In the genomic region with DNA sequence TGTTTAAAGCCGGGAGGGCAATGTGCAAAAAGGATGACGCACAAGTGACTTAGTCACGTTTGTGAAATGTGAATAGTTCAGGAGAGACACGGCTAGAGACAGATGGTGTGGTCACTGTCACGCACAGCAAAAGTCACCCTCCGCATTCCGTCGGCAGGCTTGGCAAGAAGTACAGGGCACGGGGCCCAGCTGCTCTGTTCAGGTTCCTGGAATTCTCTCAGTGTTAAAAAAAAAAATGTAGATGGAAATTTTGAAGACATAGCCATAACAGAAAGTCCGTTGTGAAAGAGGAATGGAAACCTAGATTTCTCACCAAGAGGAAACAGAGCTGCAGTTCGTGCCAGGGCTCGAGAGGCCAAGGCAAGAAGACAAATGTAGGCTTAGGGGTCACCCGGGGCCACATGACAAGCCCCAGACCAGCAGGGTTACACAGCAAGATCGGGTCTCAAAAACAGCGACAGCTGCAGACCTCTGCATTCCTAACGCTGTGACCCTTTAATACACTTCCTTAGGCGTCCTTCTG, we compare ENCODE assay signal across 9 mouse cellular contexts. TPM values are rescaled to one million over a fixed set of nuclear protein-coding genes. Genes with fewer than 3 reads are reported as not detected.
DNase-seq lines count a peak whose midpoint lies in the region; ATAC-seq lines count a peak whose summit lies in the region.
"Had no signal": no experiment of that assay in that cellular context is flagged by ENCODE, and none has a peak within 500 bp of the region (broad histone marks: within the 10 kb centered on the region; RNA-seq: fewer than 3 reads in every experiment).

No protein-coding gene starts in this region.

- no peak overlapping the region for H3K9ac ChIP-seq in forebrain, embryonic 11.5 days (ENCODE audit: low read length)

- H3K4me2 ChIP-seq in forebrain, embryonic 11.5 days (ENCODE audit: low read depth, low read length, severe bottlenecking): no peak overlapping the region

- no peak overlapping the region for H3K4me3 ChIP-seq in forebrain, embryonic 10.5 days
- no peak overlapping the region for H3K4me3 ChIP-seq in forebrain, embryonic 11.5 days (ENCODE audit: low read depth, low read length)

- no peak overlapping the region for H3K27ac ChIP-seq in forebrain, embryonic 10.5 days
- H3K27ac ChIP-seq in forebrain, embryonic 11.5 days (ENCODE audit: low read depth, low read length): no peak overlapping the region

- no peaks in the 10 kb centered on the region for H3K27me3 ChIP-seq in forebrain, embryonic 10.5 days (ENCODE audit: poor library complexity, severe bottlenecking)
- no peaks in the 10 kb centered on the region for H3K27me3 ChIP-seq in forebrain, embryonic 11.5 days (ENCODE audit: control insufficient read depth, insufficient read depth, low read length)

- peaks cover 12% of the 10 kb centered on the region for H3K36me3 ChIP-seq in forebrain, embryonic 10.5 days (replicated peaks)
- H3K36me3 ChIP-seq in forebrain, embryonic 11.5 days (ENCODE audit: control insufficient read depth, insufficient read depth, low read length): no peaks in the 10 kb centered on the region

- no peaks in the 10 kb centered on the region for H3K9me3 ChIP-seq in forebrain, embryonic 10.5 days
- no peaks in the 10 kb centered on the region for H3K9me3 ChIP-seq in forebrain, embryonic 11.5 days (ENCODE audit: control insufficient read depth, low read length)

- peak; percentile 43 to 52 for DNase-seq in left cerebral cortex, adult 18-20 months (ENCODE audit: low spot score in 2 of 2)
- no peak for DNase-seq in left cerebral cortex, adult 8-10 months (ENCODE audit: low spot score in 2 of 2)
- peak; percentile 78 for DNase-seq in adrenal gland, postnatal 14 days
- peak; percentile 60 to 70 for DNase-seq in kidney, postnatal 4 days
- DNase-seq in right cerebral cortex, postnatal 10 days (ENCODE audit: low spot score in 2 of 2): peak; percentile 50 to 58
- no peak for DNase-seq in forebrain, embryonic 10.5 days (ENCODE audit: extremely low spot score, low spot score)
- no peak for DNase-seq in forebrain, embryonic 11.5 days (ENCODE audit: low spot score)

- H3K4me1 ChIP-seq in forebrain, embryonic 10.5 days: peaks cover 16% of the 10 kb centered on the region
- H3K4me1 ChIP-seq in forebrain, embryonic 11.5 days (replicated peaks; ENCODE audit: control insufficient read depth, insufficient read depth, low read length): no peaks in the 10 kb centered on the region; the same call in 1 of the 2 replicates

- ATAC-seq in granulocyte monocyte progenitor cell, adult 5-6 weeks (replicated peaks; ENCODE audit: poor library complexity, severe bottlenecking): peak; percentile 73
- no peak for ATAC-seq in forebrain, embryonic 11.5 days (replicated peaks; ENCODE audit: low FRiP score)

- 73% methylated on average over 17 of the region's 17 CpGs for WGBS in forebrain, embryonic 10.5 days
- WGBS in forebrain, embryonic 11.5 days: 69% methylated on average over 17 of the region's 17 CpGs

RNA-seq across cellular contexts. Expression of a gene that starts 20.7 kb away (rescaled TPM):
- total RNA-seq in left cerebral cortex, adult 18-20 months (2021): not detected
- not detected for total RNA-seq in left cerebral cortex, adult 8-10 months (2022)
- not detected in 2 replicates for total RNA-seq in adrenal gland, postnatal 14 days (2021)
- not detected in 2 replicates for total RNA-seq in granulocyte monocyte progenitor cell, adult 5-6 weeks (2014; fragmentation: Nextera tagmentation)
- total RNA-seq in granulocyte monocyte progenitor cell, adult 5-6 weeks (2017): not detected in 2 replicates
- not detected in 2 replicates for polyA plus RNA-seq in forebrain, embryonic 10.5 days (2016; fragmentation: Nextera tagmentation; extraction: Ambion mirVana)
- not detected in 2 replicates for polyA plus RNA-seq in forebrain, embryonic 11.5 days (2014; fragmentation: Nextera tagmentation; extraction: Ambion mirVana)
- polyA plus RNA-seq: large intestine, adult 2 months had no signal

RNA-seq across cellular contexts. Expression of a gene that starts 21.2 kb away (rescaled TPM):
- 10 to 100 TPM; 58.2 to 59.7 TPM for total RNA-seq in left cerebral cortex, adult 18-20 months (2021)
- 10 to 100 TPM; 54.0 to 61.0 (median 56.8) TPM for total RNA-seq in left cerebral cortex, adult 8-10 months (2022)
- total RNA-seq in adrenal gland, postnatal 14 days (2021): 72.5 and 85.8 TPM in 2 replicates
- total RNA-seq in granulocyte monocyte progenitor cell, adult 5-6 weeks (2014; fragmentation: Nextera tagmentation): 67.5 and 74.5 TPM in 2 replicates
- 58.9 and 61.0 TPM in 2 replicates for total RNA-seq in granulocyte monocyte progenitor cell, adult 5-6 weeks (2017)
- polyA plus RNA-seq in forebrain, embryonic 10.5 days (2016; fragmentation: Nextera tagmentation; extraction: Ambion mirVana): 144 and 145 TPM in 2 replicates
- polyA plus RNA-seq in forebrain, embryonic 11.5 days (2014; fragmentation: Nextera tagmentation; extraction: Ambion mirVana): 138 and 152 TPM in 2 replicates

RNA-seq across cellular contexts. Expression of a gene that starts 30.3 kb away (rescaled TPM):
- total RNA-seq in left cerebral cortex, adult 18-20 months (2021): not detected
- not detected for total RNA-seq in left cerebral cortex, adult 8-10 months (2022)
- not detected in 2 replicates for total RNA-seq in adrenal gland, postnatal 14 days (2021)
- not detected in 2 replicates for total RNA-seq in granulocyte monocyte progenitor cell, adult 5-6 weeks (2014; fragmentation: Nextera tagmentation)
- not detected in 2 replicates for total RNA-seq in granulocyte monocyte progenitor cell, adult 5-6 weeks (2017)
- 0.49 TPM in 1 of 2 replicates, not detected in the other for polyA plus RNA-seq in forebrain, embryonic 10.5 days (2016; fragmentation: Nextera tagmentation; extraction: Ambion mirVana)
- 0.25 TPM in 1 of 2 replicates, not detected in the other for polyA plus RNA-seq in forebrain, embryonic 11.5 days (2014; fragmentation: Nextera tagmentation; extraction: Ambion mirVana)
- polyA plus RNA-seq: large intestine, adult 2 months had no signal

RNA-seq across cellular contexts. Expression of a gene that starts 43.2 kb away (rescaled TPM):
- total RNA-seq in left cerebral cortex, adult 18-20 months (2021): not detected
- total RNA-seq in left cerebral cortex, adult 8-10 months (2022): not detected
- not detected in 2 replicates for total RNA-seq in adrenal gland, postnatal 14 days (2021)
- not detected in 2 replicates for total RNA-seq in granulocyte monocyte progenitor cell, adult 5-6 weeks (2014; fragmentation: Nextera tagmentation)
- not detected in 2 replicates for total RNA-seq in granulocyte monocyte progenitor cell, adult 5-6 weeks (2017)
- polyA plus RNA-seq in forebrain, embryonic 10.5 days (2016; fragmentation: Nextera tagmentation; extraction: Ambion mirVana): not detected in 2 replicates
- polyA plus RNA-seq in forebrain, embryonic 11.5 days (2014; fragmentation: Nextera tagmentation; extraction: Ambion mirVana): not detected in 2 replicates
- polyA plus RNA-seq: large intestine, adult 2 months had no signal

RNA-seq across cellular contexts. Expression of a gene that starts 57.9 kb away (rescaled TPM):
- total RNA-seq in left cerebral cortex, adult 18-20 months (2021): 10 to 100 TPM; 40.4 to 46.0 TPM
- 10 to 100 TPM; 35.1 to 44.7 (median 40.9) TPM for total RNA-seq in left cerebral cortex, adult 8-10 months (2022)
- 57.0 and 57.3 TPM in 2 replicates for total RNA-seq in adrenal gland, postnatal 14 days (2021)
- 53.4 and 57.0 TPM in 2 replicates for total RNA-seq in granulocyte monocyte progenitor cell, adult 5-6 weeks (2014; fragmentation: Nextera tagmentation)
- total RNA-seq in granulocyte monocyte progenitor cell, adult 5-6 weeks (2017): 57.3 and 70.4 TPM in 2 replicates
- 59.8 and 62.0 TPM in 2 replicates for polyA plus RNA-seq in forebrain, embryonic 10.5 days (2016; fragmentation: Nextera tagmentation; extraction: Ambion mirVana)
- 62.2 and 67.0 TPM in 2 replicates for polyA plus RNA-seq in forebrain, embryonic 11.5 days (2014; fragmentation: Nextera tagmentation; extraction: Ambion mirVana)

Comparison
In these comparisons a context has a peak if more than half of its experiments do, and no peak if none do; other contexts are left out.
1. DNase-seq: peak in left cerebral cortex, adult 18-20 months (2 of 2), adrenal gland, postnatal 14 days (single experiment), kidney, postnatal 4 days (2 of 2) and right cerebral cortex, postnatal 10 days (2 of 2); none in left cerebral cortex, adult 8-10 months (0 of 2), forebrain, embryonic 10.5 days (single experiment) and forebrain, embryonic 11.5 days (single experiment).